Mouse (Mus musculus): Measurements from ENCODE around the gene Adig. TPM values are rescaled to one million over a fixed set of nuclear protein-coding genes. Genes with fewer than 3 reads are reported as not detected.

Gene Adig
- polyA plus RNA-seq (2012; rRNA removed) (0.26 and 0.97 TPM in 2 replicates), polyA plus RNA-seq (2014; fragmentation: Nextera tagmentation; extraction: Ambion mirVana) (1.1 and 1.7 TPM in 2 replicates)

DNA sequence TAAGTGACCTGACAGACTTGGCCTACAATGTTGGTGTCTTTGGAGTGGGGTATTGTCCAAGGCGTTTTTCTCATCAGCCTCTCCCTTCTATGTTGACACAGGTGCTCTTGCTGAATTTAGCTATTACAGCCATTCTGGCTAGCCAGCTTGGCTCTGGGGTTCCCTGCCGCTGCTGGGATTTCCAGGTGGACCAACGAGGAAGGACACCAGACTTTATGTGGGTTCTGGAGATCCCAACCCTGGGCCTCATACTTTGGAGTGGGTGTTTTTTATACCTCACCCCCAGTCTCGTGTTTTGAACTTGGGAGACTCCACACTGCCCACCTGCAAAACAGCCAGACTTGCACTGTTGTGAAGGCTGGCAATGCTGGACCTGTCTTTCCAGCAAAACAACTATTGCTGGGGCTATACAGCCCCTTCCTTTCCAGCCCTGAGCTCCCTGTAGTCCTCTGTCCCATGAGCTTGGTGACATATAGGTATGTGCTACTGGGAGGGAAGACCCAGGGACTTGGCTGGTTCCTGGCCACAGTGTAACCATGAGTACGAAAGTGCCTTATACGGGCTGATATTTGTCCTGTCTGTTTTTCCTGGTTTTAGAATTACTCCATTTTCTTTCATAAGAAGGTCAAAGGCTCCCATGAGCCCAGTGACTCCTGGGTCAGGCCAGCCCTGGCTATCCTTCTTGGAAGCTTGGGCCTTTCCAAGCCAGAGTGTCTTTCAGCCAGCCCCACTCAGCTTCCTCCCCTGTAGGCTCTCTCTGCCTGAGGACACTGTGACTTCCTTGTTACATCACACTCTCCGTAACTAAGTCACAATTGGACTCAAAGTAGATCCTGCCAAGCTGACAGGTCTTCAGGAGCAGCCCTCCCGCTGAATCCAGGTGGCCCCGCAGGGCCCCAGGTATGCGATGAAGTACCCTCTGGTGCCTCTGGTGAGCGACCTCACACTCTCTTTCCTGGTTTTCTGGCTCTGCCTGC lies at the start of gene Adig:
Adig (plus strand) TSS at position 777 of the 977 bp plus-strand sequence.
- 61% methylated on average over 11 of the region's 11 CpGs for WGBS
- Histone ChIP-seq H3K4me1 (ENCODE audit: control insufficient read depth, insufficient read depth, low read length) (0 out of 2 replicates have a peak, but pooled peaks cover 4% of the 10 kb centered on the region), H3K4me3 (replicated peaks; ENCODE audit: low read length) (no peak within 1 kb of the TSS), H3K27ac (replicated peaks; ENCODE audit: low read depth, low read length) (no peak within 1 kb of the TSS), H3K4me2 (replicated peaks; ENCODE audit: low read depth, low read length, severe bottlenecking) (no peak within 1 kb of the TSS), H3K36me3 (ENCODE audit: control insufficient read depth, insufficient read depth, low read length) (peaks cover 23% of the 10 kb centered on the region), H3K9ac (ENCODE audit: low read depth, low read length, severe bottlenecking) (no peak within 1 kb of the TSS), H3K27me3 (ENCODE audit: control insufficient read depth, insufficient read depth, low read length) (no peaks in the 10 kb centered on the region), H3K9me3 (ENCODE audit: control insufficient read depth, low read length) (no peaks in the 10 kb centered on the region)
- no peak for ATAC-seq (ENCODE audit: low FRiP score, low read depth)
- DNase-seq (ENCODE audit: low spot score), result no peak
- no peak for TF ChIP-seq POLR2A (IDR thresholded peaks at IDR 0.05; ENCODE audit: borderline replicate concordance, extremely low read depth, insufficient read depth, insufficient read length)

DNA sequence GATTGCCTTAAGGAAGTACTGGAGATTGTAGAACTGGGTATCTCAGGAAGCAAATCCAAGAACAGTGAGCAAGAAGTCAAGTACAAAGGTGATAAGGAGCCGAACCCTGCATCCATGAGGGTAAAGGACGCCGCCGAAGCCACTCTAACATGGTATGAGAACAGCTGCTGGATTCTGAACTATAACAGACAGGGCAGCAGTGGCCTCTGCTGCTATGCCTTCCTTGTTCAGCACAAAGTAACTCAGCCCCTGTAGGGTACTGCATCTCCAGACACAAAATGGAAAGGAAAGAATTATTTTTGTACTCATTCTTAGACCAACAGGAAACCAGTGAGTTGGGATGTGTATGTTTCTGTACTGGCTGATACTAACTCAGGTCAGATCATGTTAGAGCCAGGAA lies 46.0 kb upstream of the Adig start:
- H3K27me3 ChIP-seq (ENCODE audit: control insufficient read depth, insufficient read depth, low read length), result no peaks in the 10 kb centered on the region
- no peak for TF ChIP-seq POLR2A (IDR thresholded peaks at IDR 0.05; ENCODE audit: borderline replicate concordance, extremely low read depth, insufficient read depth, insufficient read length)
- no peak for ATAC-seq (ENCODE audit: low FRiP score, low read depth)
- peaks cover 54% of the 10 kb centered on the region for H3K36me3 ChIP-seq (ENCODE audit: control insufficient read depth, insufficient read depth, low read length)
- no peak overlapping the region for H3K4me3 ChIP-seq (replicated peaks; ENCODE audit: low read length)
- H3K9ac ChIP-seq (ENCODE audit: low read depth, low read length, severe bottlenecking), result no peak overlapping the region
- 97% methylated on average over 4 of the region's 4 CpGs for WGBS
- no peak for DNase-seq (ENCODE audit: low spot score)
- no peak overlapping the region for H3K4me2 ChIP-seq (replicated peaks; ENCODE audit: low read depth, low read length, severe bottlenecking)
- no peak overlapping the region for H3K27ac ChIP-seq (replicated peaks; ENCODE audit: low read depth, low read length)
- no peaks in the 10 kb centered on the region for H3K9me3 ChIP-seq (ENCODE audit: control insufficient read depth, low read length)
- no peaks in the 10 kb centered on the region for H3K4me1 ChIP-seq (ENCODE audit: control insufficient read depth, insufficient read depth, low read length)

DNA sequence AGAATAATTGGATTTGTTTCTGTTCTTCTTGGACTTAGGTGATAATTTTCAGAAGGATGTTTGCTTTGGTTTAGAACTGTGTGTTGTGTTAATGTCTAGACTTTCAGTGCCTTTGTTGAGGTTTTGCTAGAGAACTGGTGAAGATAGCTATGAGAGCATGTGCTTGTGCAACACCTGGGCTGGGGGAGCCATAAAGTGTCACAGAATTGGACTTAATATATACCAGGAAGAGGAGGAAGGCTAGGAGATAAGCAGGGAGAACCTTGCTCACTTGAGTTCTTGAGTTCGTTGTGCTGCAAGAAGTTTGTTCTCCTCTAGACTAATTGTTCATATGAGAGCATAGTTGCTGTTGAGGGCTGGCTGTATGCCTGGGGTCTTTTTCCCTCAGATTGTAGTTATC lies 44.8 kb upstream of the Adig start:
- Histone ChIP-seq H3K27ac (replicated peaks; ENCODE audit: low read depth, low read length) (no peak overlapping the region), H3K27me3 (ENCODE audit: control insufficient read depth, insufficient read depth, low read length) (no peaks in the 10 kb centered on the region), H3K4me3 (replicated peaks; ENCODE audit: low read length) (no peak overlapping the region), H3K4me1 (ENCODE audit: control insufficient read depth, insufficient read depth, low read length) (no peaks in the 10 kb centered on the region), H3K4me2 (replicated peaks; ENCODE audit: low read depth, low read length, severe bottlenecking) (no peak overlapping the region), H3K9ac (ENCODE audit: low read depth, low read length, severe bottlenecking) (no peak overlapping the region), H3K9me3 (ENCODE audit: control insufficient read depth, low read length) (no peaks in the 10 kb centered on the region), H3K36me3 (ENCODE audit: control insufficient read depth, insufficient read depth, low read length) (peaks cover 64% of the 10 kb centered on the region)
- DNase-seq (ENCODE audit: low spot score), result no peak
- TF ChIP-seq POLR2A (IDR thresholded peaks at IDR 0.05; ENCODE audit: borderline replicate concordance, extremely low read depth, insufficient read depth, insufficient read length), result no peak
- 100% methylated on average over 1 of the region's 1 CpGs for WGBS
- ATAC-seq (ENCODE audit: low FRiP score, low read depth), result no peak

DNA sequence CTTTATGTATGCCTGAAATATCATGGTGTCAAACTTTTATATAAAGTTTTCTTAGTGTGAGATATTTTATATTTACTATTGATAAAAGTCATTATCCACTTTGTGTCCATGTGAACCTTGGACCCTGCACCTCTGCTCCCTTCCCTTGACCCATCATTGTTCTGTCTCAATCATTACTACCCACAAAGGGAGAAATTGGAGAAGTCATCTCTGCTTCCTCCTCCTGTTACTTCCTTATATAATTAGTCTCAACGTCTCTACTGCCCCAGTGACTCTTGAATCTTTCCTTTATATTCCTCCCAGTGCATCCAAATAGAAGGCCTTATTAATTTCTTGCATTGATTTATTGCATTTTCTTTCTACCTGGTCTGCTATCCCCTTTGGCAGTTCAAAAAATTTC lies 40.0 kb upstream of the Adig start:
- Histone ChIP-seq H3K9me3 (ENCODE audit: control insufficient read depth, low read length) (no peaks in the 10 kb centered on the region), H3K36me3 (ENCODE audit: control insufficient read depth, insufficient read depth, low read length) (peaks cover 77% of the 10 kb centered on the region), H3K27ac (replicated peaks; ENCODE audit: low read depth, low read length) (no peak overlapping the region), H3K9ac (ENCODE audit: low read depth, low read length, severe bottlenecking) (no peak overlapping the region), H3K4me2 (replicated peaks; ENCODE audit: low read depth, low read length, severe bottlenecking) (no peak overlapping the region), H3K4me3 (replicated peaks; ENCODE audit: low read length) (no peak overlapping the region), H3K27me3 (ENCODE audit: control insufficient read depth, insufficient read depth, low read length) (no peaks in the 10 kb centered on the region), H3K4me1 (ENCODE audit: control insufficient read depth, insufficient read depth, low read length) (no peaks in the 10 kb centered on the region)
- no peak for TF ChIP-seq POLR2A (IDR thresholded peaks at IDR 0.05; ENCODE audit: borderline replicate concordance, extremely low read depth, insufficient read depth, insufficient read length)
- ATAC-seq (ENCODE audit: low FRiP score, low read depth), result no peak
- WGBS, result 68% methylated on average over 1 of the region's 1 CpGs
- DNase-seq (ENCODE audit: low spot score), result no peak

DNA sequence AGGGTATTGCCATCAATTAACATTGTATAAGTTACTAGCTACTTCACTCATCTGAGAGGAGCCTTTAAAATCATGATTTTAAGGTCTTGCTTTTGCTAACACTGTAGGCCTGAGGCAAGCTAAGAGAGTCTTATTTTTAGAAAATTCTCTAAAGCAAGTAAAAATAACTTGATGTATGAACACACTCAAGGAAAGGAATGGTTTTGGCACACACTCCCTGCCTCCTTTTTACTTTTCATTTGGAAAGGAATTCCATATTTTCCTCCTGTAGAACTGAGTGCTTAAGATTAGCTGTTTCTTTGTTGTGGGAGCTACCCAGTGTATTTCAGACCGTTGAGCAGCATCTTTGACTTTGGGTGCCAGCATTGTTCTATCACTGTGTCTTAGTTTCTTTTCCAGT lies 28.3 kb upstream of the Adig start:
- no peak overlapping the region for H3K4me2 ChIP-seq (replicated peaks; ENCODE audit: low read depth, low read length, severe bottlenecking)
- H3K4me3 ChIP-seq (replicated peaks; ENCODE audit: low read length), result no peak overlapping the region
- no peaks in the 10 kb centered on the region for H3K27me3 ChIP-seq (ENCODE audit: control insufficient read depth, insufficient read depth, low read length)
- no peak overlapping the region for H3K27ac ChIP-seq (replicated peaks; ENCODE audit: low read depth, low read length)
- no peaks in the 10 kb centered on the region for H3K9me3 ChIP-seq (ENCODE audit: control insufficient read depth, low read length)
- H3K9ac ChIP-seq (ENCODE audit: low read depth, low read length, severe bottlenecking), result no peak overlapping the region
- H3K4me1 ChIP-seq (ENCODE audit: control insufficient read depth, insufficient read depth, low read length), result no peaks in the 10 kb centered on the region
- peaks cover 57% of the 10 kb centered on the region for H3K36me3 ChIP-seq (ENCODE audit: control insufficient read depth, insufficient read depth, low read length)
- WGBS, result 94% methylated on average over 1 of the region's 1 CpGs
- TF ChIP-seq POLR2A (IDR thresholded peaks at IDR 0.05; ENCODE audit: borderline replicate concordance, extremely low read depth, insufficient read depth, insufficient read length), result no peak
- no peak for ATAC-seq (ENCODE audit: low FRiP score, low read depth)
- no peak for DNase-seq (ENCODE audit: low spot score)
